Mouse (Mus musculus): Measurements from ENCODE around the gene St3gal5.
"Not testable (repeated sequence)": the region's sequence is repeated elsewhere in the genome, so short reads cannot be mapped to it uniquely, and the experiment has no call there.

Gene St3gal5

GRCm38 (mm10) chr6:72097181-72097995, at the start of gene St3gal5:
Gene St3gal5 (plus strand): TSS chr6:72097592.
- peak; percentile 92 for DNase-seq

GRCm38 (mm10) chr6:72048643-72049042, 48.7 kb upstream of the St3gal5 start:
- DNase-seq, result no peak

- DNase-seq, result no peak
Measured at GRCm38 (mm10) chr6:72049941-72050340, 47.5 kb upstream of the St3gal5 start.

- no peak for DNase-seq
Measured at GRCm38 (mm10) chr6:72050827-72051226, 46.6 kb upstream of the St3gal5 start.

GRCm38 (mm10) chr6:72051247-72051646, 46.1 kb upstream of the St3gal5 start:
- DNase-seq, result no peak

- no peak for DNase-seq
Measured at GRCm38 (mm10) chr6:72051757-72052156, 45.6 kb upstream of the St3gal5 start.

GRCm38 (mm10) chr6:72056548-72056947, 40.8 kb upstream of the St3gal5 start:
- DNase-seq, result no peak

- no peak for DNase-seq
Measured at GRCm38 (mm10) chr6:72058398-72058889, 38.9 kb upstream of the St3gal5 start.

- not testable (repeated sequence) for DNase-seq
Measured at GRCm38 (mm10) chr6:72060677-72061076, 36.7 kb upstream of the St3gal5 start.

GRCm38 (mm10) chr6:72063718-72064117, 33.7 kb upstream of the St3gal5 start:
- no peak for DNase-seq

GRCm38 (mm10) chr6:72065988-72066387, 31.4 kb upstream of the St3gal5 start:
- DNase-seq, result no peak

GRCm38 (mm10) chr6:72068436-72068835, 29.0 kb upstream of the St3gal5 start:
- DNase-seq, result no peak

GRCm38 (mm10) chr6:72071281-72071870, 26.0 kb upstream of the St3gal5 start:
- DNase-seq, result no peak

- DNase-seq, result no peak
Measured at GRCm38 (mm10) chr6:72073781-72074180, 23.6 kb upstream of the St3gal5 start.

GRCm38 (mm10) chr6:72076512-72076911, 20.9 kb upstream of the St3gal5 start:
- DNase-seq, result no peak

- DNase-seq, result no peak
Measured at GRCm38 (mm10) chr6:72078178-72078577, 19.2 kb upstream of the St3gal5 start.

GRCm38 (mm10) chr6:72081318-72082024, 15.9 kb upstream of the St3gal5 start:
- peak; percentile 7 for DNase-seq

GRCm38 (mm10) chr6:72087402-72087801, 10.0 kb upstream of the St3gal5 start:
- no peak for DNase-seq

- DNase-seq, result no peak
Measured at GRCm38 (mm10) chr6:72089865-72090264, 7.5 kb upstream of the St3gal5 start.

GRCm38 (mm10) chr6:72091007-72091406, 6.4 kb upstream of the St3gal5 start:
- no peak for DNase-seq

- no peak for DNase-seq
Measured at GRCm38 (mm10) chr6:72093121-72093520, 4.3 kb upstream of the St3gal5 start.

- no peak for DNase-seq
Measured at GRCm38 (mm10) chr6:72096217-72096616, 1.2 kb upstream of the St3gal5 start.

GRCm38 (mm10) chr6:72096669-72097068, 723 bp upstream of the St3gal5 start:
- no peak for DNase-seq
